Mouse (Mus musculus) ES-CJ7 (cell line): ENCODE data around the gene Homer2.

Experiments
- DNase-seq: peaks from one replicate; pipeline ENCODE4 v3.0.0; 2011; ENCODE audit warnings: low read depth, low spot score

The Homer2 gene

GRCm38 (mm10) chr7:81587238-81587637 is 120.1 kb downstream of the Homer2 start:
- DNase-seq, result no peak

- DNase-seq, result no peak
These were observed 122.0 kb downstream of the Homer2 start for GRCm38 (mm10) chr7:81585326-81585725.

- DNase-seq, result peak; percentile 29
These were observed 123.8 kb downstream of the Homer2 start for GRCm38 (mm10) chr7:81583512-81583911.

- no peak for DNase-seq
These were observed 128.0 kb downstream of the Homer2 start for GRCm38 (mm10) chr7:81579312-81579711.

GRCm38 (mm10) chr7:81578413-81578812 is 128.9 kb downstream of the Homer2 start:
- DNase-seq, result no peak

- DNase-seq, result no peak
These were observed 129.5 kb downstream of the Homer2 start for GRCm38 (mm10) chr7:81577872-81578271.

DNA sequence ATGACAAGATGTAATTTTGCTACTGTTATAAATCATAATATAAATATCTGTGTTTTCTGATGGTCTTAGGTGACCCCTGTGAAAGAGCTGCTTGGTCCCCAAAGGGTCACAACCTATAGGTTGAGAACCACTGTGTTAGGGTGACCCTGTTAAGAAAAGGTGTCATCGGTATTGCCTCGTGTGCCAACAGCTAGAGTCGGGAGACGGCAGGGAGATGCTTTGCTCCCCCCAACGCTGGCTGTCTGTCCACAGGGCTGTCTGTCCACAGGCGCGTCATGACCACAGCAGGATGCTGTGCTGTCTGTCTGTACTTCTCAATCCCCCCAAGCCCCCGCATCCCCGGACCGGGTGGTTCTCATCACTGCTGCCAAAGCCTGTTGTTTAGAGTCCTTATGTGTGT is 131.7 kb downstream of the Homer2 start:
- no peak for DNase-seq

- DNase-seq, result no peak
These were observed 133.5 kb downstream of the Homer2 start for GRCm38 (mm10) chr7:81573821-81574220.

DNA sequence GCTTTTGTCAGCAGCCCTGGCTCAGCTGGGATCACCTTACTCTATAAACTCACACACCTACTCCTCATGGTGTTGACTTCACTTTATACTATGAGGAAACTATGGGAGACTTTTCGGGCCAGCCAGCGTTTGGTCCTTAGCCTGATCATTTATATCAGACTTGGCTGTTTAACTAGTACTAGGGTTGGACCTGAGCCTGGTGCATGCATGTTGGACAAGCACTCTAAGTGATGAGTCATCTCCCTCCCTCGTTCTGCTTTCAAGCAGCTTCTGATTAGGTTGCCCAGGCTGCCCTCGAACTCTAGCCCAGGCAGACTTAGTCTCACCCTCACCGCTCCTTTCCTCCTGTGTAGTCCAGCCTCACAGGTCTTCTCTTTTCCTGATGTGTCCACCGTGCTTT is 133.9 kb downstream of the Homer2 start:
- no peak for DNase-seq

DNA sequence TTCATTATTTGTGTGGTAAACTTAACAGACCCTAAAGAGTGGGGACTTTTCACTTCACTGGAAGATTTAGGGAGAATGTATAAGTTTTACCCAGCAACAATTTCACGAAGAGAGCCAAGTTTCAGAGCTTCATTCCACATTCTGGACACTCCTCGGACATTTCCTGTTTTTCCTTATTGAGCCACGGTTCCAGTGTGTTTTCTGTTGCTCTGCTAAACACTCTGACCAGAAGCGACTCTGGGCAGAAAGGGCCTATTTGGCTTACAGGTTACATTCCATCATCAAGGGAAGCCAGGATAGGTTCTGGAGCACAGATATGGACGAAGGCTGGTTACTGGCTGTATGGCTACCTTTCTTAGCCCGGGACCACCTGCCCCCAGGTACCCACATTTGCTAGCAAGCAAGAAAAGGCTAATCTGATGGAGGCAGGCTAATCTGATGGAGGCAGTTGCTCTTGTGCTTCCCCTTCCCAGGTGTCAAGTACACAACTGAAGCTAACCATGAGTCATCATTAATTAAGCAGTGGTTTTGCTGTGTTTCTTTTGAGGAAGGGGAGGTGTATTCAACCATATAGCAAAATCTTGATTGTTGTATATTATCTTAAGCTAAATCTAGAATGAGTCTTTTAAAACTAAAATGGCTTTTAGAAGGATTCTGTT is 134.6 kb downstream of the Homer2 start:
- no peak for DNase-seq

DNA sequence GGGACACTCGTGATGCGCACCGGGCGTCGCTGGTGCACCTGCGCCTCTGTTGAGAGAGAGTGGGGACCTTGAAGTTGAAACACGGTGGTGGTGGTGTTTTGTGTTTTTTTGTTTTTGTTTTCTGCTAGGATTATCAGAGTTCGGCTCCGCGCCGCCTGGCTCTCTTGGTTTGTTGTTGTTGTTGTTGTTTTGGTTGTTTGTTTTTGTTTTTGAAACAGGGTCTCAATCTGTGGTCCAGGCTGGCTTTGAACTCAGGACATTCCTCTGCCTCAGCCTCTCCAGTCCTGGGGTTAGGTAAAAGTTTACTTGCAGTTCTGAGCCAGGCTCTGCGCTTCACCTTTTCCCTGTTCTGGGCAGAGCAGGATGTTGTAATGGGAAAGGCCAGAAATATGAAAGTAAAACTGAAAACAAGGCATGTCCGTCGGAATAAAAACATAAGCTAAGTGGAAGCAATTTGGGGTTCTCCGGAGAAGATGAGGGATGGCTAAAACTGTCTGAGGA is 135.3 kb downstream of the Homer2 start:
- DNase-seq, result no peak

DNA sequence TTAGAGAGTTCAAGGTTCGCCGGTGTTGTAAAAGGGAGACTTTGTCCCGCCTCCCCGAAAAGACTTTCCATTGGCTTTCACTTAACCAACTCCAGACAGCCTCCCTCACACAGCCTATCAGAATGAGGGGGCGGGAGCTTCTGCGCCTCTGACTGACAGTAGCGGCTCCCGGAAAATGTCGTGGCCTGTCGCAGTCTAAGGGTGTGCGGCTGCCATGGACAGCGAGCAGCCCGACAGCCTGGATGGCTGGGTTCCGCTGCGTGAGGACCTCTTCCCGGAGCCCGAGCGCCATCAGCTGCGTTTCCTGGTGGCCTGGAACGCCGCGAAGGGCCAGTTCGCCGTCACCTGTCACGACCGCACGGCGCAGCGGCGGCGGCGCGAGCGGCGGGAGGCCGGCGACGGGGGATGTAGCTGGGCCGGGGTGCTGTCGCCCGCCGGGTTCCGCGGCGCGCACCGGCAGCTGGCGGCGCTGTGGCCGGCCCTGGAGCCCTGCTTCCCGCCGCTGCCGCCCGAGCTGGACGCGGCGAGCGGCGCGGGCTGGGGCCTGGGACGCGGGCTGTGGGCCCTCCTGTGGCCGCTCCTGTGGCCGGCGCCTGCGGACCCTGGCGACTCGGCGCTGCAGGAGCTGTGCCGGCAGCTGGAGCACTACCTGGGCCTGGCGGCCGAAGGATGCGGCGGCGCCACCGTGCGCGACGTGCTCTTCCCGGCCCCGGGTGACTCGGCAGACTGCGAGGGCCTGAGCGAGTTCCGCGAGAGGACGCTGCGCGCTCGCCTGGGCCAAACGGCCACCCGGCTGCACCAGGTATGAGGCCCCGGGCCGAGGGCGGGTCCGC is 136.0 kb downstream of the Homer2 start, which contains the start of gene Whamm:
Whamm (plus strand) TSS at position 159 of the 833 bp plus-strand sequence.
- peak; percentile 96 for DNase-seq

- DNase-seq, result no peak
These were observed 136.6 kb downstream of the Homer2 start for GRCm38 (mm10) chr7:81570752-81571107.

DNA sequence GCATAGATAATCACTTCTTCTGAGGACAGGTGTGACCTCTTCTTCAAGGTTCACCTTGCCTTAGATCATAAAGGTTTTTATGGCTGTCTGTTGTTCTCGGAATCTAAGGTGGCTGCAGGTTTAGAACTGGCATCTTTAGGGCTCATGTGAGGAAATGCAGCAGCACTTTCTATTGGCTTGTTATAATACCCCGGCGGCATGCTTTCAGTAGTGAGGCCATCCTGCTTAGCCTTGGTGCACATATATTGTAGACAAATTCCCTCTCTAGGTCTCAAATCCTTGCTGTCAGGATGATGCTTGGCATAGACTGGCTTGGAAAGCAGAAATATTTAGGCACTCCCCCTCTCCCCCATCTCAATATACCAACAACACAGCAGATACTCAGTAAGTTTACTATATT is 137.1 kb downstream of the Homer2 start:
- no peak for DNase-seq

DNA sequence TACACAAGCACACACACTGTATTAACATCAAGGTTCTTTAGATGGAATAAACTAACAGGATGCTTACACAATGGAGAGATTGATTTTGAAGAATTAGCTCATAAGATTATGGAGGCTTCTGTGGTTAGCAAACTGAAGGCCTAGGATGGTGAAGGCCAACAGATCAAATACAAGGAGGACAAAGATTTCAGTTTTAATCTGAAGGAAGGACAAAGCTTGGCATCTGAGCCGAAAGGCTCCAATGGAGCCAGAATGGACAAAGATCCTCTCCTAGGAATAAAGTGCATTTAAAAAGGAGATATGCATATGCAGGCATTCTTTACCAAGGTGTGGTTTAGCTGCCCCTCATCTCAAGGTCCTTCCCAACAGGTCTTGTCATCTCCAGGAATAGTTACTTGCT is 137.5 kb downstream of the Homer2 start:
- DNase-seq, result no peak

DNA sequence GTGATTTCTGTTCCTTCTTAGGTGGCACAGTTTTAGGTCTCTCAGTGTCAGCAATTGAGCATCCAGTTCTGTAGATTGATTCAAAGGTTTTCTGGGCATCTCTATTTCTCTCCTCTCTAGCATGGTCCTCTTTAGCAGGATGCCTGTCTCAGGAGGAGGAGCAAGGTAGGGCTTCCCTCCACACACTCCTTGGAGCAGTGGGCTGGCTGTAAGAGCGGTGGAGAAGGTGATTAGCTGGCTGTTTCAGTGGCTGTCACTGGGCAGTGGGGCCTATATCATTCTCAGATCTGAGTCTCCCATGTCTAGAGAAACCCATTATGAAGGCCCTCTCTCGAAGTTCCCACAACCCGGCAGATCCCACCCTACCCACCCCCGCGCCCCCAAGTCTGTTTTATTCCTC is 139.9 kb downstream of the Homer2 start:
- no peak for DNase-seq

GRCm38 (mm10) chr7:81566892-81567291 is 140.4 kb downstream of the Homer2 start, which contains the start of gene Fsd2:
Gene Fsd2 (minus strand): TSS chr7:81566944.
- DNase-seq, result no peak

- DNase-seq, result no peak
These were observed 141.0 kb downstream of the Homer2 start for GRCm38 (mm10) chr7:81566332-81566731.

GRCm38 (mm10) chr7:81565381-81566055 is 141.8 kb downstream of the Homer2 start:
- no peak for DNase-seq

GRCm38 (mm10) chr7:81564766-81565165 is 142.6 kb downstream of the Homer2 start:
- no peak for DNase-seq

GRCm38 (mm10) chr7:81563506-81564015 is 143.8 kb downstream of the Homer2 start:
- DNase-seq, result no peak

DNA sequence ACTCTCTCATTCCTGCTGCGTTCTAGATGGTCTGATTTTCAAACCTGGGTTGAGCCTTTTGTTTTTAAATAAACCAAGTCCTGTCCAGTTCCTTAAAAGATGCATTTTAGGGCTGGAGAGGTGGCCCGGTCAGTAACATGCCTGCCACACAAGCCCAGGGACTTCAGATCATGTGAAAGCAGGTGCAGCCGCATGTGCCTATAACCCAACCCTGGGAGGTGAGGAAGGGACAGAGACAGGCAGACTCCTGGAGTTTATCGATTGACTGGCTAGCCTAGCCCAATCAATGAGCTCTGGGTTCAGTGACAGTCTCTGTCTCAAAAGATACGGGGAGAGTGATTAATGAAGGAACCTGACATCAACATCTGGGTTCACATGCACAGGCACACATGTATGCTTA is 146.1 kb downstream of the Homer2 start:
- no peak for DNase-seq
